Mouse (Mus musculus): ENCODE measurements around the gene Mt4.

- TF ChIP-seq CTCF (IDR thresholded peaks at IDR 0.05; ENCODE audit: low read depth) (no peak), EP300 (IDR thresholded peaks at IDR 0.05; ENCODE audit: low read depth) (no peak)
These were observed 17.5 kb downstream of the Mt4 start for GRCm38 (mm10) chr8:94154537-94154936.

All from liver, postnatal 0 days (tissue).